Mouse (Mus musculus): ENCODE data around the gene Gpx5. TPM values are rescaled to one million over a fixed set of nuclear protein-coding genes. Genes with fewer than 3 reads are reported as not detected.
"Not testable (repeated sequence)": the region's sequence is repeated elsewhere in the genome, so short reads cannot be mapped to it uniquely, and the experiment has no call there.

Gene Gpx5
- total and polyA plus RNA-seq, 3 experiments, result 0.11 TPM; not detected in 2

DNA sequence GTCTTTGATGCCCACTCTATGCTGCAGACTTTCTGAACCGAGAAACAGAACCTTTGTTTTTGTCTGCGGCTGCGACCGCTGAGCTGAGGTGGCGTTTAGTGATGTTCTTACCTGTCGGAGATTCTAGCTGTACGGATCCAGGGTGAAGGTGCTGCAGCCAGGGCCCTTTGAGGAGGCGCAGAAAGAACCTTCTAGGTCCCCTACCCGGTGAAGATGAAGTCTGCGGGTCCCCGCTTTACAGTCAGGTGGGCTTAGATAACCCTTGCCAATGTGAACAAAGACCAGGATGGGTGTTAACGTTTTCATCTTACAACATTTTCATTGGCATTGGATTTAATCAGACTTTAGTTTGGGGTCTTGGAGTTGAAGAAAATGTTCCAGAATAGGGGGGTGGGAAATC, 39.0 kb downstream of the Gpx5 start:
- no peak for TF ChIP-seq CTCF (IDR thresholded peaks at IDR 0.05; ENCODE audit: low read depth, low read length)
- no peak for TF ChIP-seq GATA2 (IDR thresholded peaks at IDR 0.05; ENCODE audit: borderline replicate concordance, low read depth, low read length)
- Histone ChIP-seq H3K27me3 (ENCODE audit: insufficient read depth, low read length) (peaks cover 37% of the 10 kb centered on the region), H3K4me3 (ENCODE audit: low read depth, low read length) (peak overlapping the region; percentile 25; the same call in 1 of the 2 replicates), H3K4me1 (ENCODE audit: insufficient read depth, low read depth, low read length) (peaks cover 12% of the 10 kb centered on the region), H3K9me3 (replicated peaks) (no peaks in the 10 kb centered on the region), H3K36me3 (replicated peaks) (no peaks in the 10 kb centered on the region)
- no peak for DNase-seq (ENCODE audit: low spot score)
- ATAC-seq (ENCODE audit: extremely low read depth, insufficient number of reproducible peaks, low FRiP score, poor library complexity, severe bottlenecking), result no peak

DNA sequence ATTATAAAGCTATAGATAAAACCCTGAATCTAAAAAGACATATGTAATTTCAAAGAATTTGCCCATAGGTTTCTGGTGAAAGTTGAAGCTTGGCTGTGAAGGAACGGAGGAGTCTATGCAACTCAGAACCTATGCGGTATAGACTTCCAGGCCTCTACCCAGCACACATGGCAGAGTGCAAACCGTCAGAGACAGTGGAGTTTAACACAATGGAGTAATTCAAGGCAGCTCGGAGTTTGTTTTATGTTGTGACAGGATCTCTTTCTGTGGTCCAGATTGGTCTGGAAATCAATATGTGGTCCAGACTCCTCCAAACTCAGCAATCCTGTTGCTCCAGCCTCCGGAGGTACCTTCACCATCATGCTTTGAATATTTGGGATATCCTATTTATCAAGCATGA, 39.5 kb downstream of the Gpx5 start:
- no peak for TF ChIP-seq POLR2AphosphoS5 (IDR thresholded peaks at IDR 0.05; ENCODE audit: insufficient replicate concordance, low read depth, low read length)
- TF ChIP-seq CTCF (IDR thresholded peaks at IDR 0.05; ENCODE audit: low read depth, low read length), result no peak
- TF ChIP-seq GATA2 (IDR thresholded peaks at IDR 0.05; ENCODE audit: borderline replicate concordance, low read depth, low read length), result no peak
- no peaks in the 10 kb centered on the region for H3K9me3 ChIP-seq (replicated peaks)
- H3K4me3 ChIP-seq (ENCODE audit: low read depth, low read length), result no peak overlapping the region
- no peak for DNase-seq (ENCODE audit: low spot score)
- peaks cover 11% of the 10 kb centered on the region for H3K4me1 ChIP-seq (ENCODE audit: insufficient read depth, low read depth, low read length)
- peaks cover 35% of the 10 kb centered on the region for H3K27me3 ChIP-seq (ENCODE audit: insufficient read depth, low read length)
- ATAC-seq (ENCODE audit: extremely low read depth, insufficient number of reproducible peaks, low FRiP score, poor library complexity, severe bottlenecking), result no peak
- no peaks in the 10 kb centered on the region for H3K36me3 ChIP-seq (replicated peaks)

DNA sequence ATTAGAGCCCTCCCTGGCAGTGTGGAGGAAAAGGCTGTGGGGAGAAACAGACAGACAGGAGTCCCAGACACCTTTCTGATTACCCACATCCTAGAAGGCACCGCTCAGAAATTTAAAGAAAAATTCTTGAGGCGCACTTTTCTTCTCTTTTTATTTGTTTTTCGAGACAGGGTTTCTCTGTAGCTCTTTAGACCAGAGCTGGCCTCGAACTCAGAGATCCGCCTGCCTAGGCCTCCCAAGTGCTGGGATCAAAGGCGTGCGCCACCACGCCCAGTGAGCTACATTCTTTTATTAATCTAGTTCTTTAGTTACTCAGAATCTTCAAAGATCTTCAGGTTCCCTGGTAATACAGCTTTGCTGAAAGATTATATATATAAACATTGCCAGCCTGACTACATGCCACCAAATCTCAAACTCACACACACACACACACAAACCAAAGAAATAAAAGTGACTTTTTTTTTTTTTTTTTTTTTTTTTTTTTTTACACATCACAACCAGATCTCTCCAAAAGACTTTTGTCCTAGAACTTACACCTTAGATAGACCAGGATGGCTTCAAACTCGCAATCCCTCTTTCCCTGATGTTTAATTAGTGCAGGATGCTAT, 42.4 kb downstream of the Gpx5 start:
- peaks cover 6% of the 10 kb centered on the region for H3K4me1 ChIP-seq (ENCODE audit: insufficient read depth, low read depth, low read length)
- no peak overlapping the region for H3K4me3 ChIP-seq (ENCODE audit: low read depth, low read length)
- H3K27me3 ChIP-seq (ENCODE audit: insufficient read depth, low read length), result peaks cover 20% of the 10 kb centered on the region
- TF ChIP-seq TAL1 (conservative IDR thresholded peaks at IDR 0.05; ENCODE audit: low read depth, low read length), result no peak
- H3K36me3 ChIP-seq (replicated peaks), result no peaks in the 10 kb centered on the region
- DNase-seq (ENCODE audit: low spot score), result no peak
- no peak for ATAC-seq (ENCODE audit: extremely low read depth, insufficient number of reproducible peaks, low FRiP score, poor library complexity, severe bottlenecking)
- no peaks in the 10 kb centered on the region for H3K9me3 ChIP-seq (replicated peaks)

DNA sequence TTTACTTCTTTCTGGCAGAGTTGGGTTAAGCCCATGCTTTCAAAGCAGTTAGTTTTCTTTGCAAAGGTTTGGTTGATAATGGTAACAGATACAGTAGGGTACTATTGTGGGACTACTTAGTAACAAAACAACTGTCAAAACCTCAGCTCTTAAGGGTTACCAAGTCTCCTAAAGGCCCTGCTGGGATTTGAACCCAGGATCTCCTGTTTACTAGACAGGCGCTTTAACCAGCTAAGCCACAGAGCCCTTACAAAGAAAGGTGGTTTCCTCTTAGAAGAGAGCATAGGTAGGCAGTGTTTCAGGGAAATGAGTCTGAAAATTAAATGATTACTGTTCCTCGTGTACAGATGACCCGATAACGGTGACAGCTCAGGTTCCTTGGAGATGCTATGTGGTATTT, 43.5 kb downstream of the Gpx5 start:
- no peak for TF ChIP-seq POLR2AphosphoS5 (IDR thresholded peaks at IDR 0.05; ENCODE audit: insufficient replicate concordance, low read depth, low read length)
- TF ChIP-seq TAL1 (conservative IDR thresholded peaks at IDR 0.05; ENCODE audit: low read depth, low read length), result no peak
- TF ChIP-seq GATA1 (IDR thresholded peaks at IDR 0.05; ENCODE audit: borderline replicate concordance, low read length), result no peak
- TF ChIP-seq GATA2 (IDR thresholded peaks at IDR 0.05; ENCODE audit: borderline replicate concordance, low read depth, low read length), result no peak
- no peak for TF ChIP-seq CTCF (IDR thresholded peaks at IDR 0.05; ENCODE audit: low read depth, low read length)
- Histone ChIP-seq H3K9me3 (replicated peaks) (no peaks in the 10 kb centered on the region), H3K4me1 (ENCODE audit: insufficient read depth, low read depth, low read length) (peaks cover 6% of the 10 kb centered on the region), H3K4me3 (ENCODE audit: low read depth, low read length) (no peak overlapping the region), H3K36me3 (replicated peaks) (no peaks in the 10 kb centered on the region), H3K27me3 (ENCODE audit: insufficient read depth, low read length) (peaks cover 11% of the 10 kb centered on the region)
- ATAC-seq (ENCODE audit: extremely low read depth, insufficient number of reproducible peaks, low FRiP score, poor library complexity, severe bottlenecking) (no peak), DNase-seq (ENCODE audit: low spot score) (no peak)

DNA sequence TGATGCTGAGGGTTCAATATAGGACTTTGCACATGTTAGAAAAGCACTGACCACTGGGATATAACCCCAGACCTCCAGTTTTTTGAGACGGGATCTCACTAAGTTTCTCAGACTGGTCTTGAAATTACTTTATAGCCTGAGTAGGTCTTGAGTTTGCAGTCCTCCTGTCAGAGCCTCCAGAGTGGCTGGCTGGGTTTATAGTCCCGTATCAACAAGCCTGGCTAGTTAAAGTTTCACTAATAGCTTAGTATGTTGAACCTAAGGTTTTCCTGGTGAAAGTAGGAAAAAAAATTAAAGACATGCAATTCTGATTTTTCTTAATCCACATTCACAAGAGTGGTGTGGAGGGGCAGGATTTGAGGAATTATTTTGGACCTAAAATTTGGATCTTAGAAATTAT, 46.3 kb downstream of the Gpx5 start:
- Histone ChIP-seq H3K4me1 (ENCODE audit: insufficient read depth, low read depth, low read length) (peaks cover 7% of the 10 kb centered on the region; the same call in 1 of the 2 replicates), H3K9me3 (replicated peaks) (no peaks in the 10 kb centered on the region), H3K4me3 (ENCODE audit: low read depth, low read length) (no peak overlapping the region), H3K36me3 (replicated peaks) (no peaks in the 10 kb centered on the region), H3K27me3 (ENCODE audit: insufficient read depth, low read length) (peaks cover 10% of the 10 kb centered on the region)
- TF ChIP-seq POLR2AphosphoS5 (IDR thresholded peaks at IDR 0.05; ENCODE audit: insufficient replicate concordance, low read depth, low read length), result no peak
- TF ChIP-seq CTCF (IDR thresholded peaks at IDR 0.05; ENCODE audit: low read depth, low read length), result no peak
- no peak for TF ChIP-seq GATA1 (IDR thresholded peaks at IDR 0.05; ENCODE audit: borderline replicate concordance, low read length)
- no peak for TF ChIP-seq TAL1 (conservative IDR thresholded peaks at IDR 0.05; ENCODE audit: low read depth, low read length)
- TF ChIP-seq GATA2 (IDR thresholded peaks at IDR 0.05; ENCODE audit: borderline replicate concordance, low read depth, low read length), result no peak
- no peak for DNase-seq (ENCODE audit: low spot score)
- no peak for ATAC-seq (ENCODE audit: extremely low read depth, insufficient number of reproducible peaks, low FRiP score, poor library complexity, severe bottlenecking)

DNA sequence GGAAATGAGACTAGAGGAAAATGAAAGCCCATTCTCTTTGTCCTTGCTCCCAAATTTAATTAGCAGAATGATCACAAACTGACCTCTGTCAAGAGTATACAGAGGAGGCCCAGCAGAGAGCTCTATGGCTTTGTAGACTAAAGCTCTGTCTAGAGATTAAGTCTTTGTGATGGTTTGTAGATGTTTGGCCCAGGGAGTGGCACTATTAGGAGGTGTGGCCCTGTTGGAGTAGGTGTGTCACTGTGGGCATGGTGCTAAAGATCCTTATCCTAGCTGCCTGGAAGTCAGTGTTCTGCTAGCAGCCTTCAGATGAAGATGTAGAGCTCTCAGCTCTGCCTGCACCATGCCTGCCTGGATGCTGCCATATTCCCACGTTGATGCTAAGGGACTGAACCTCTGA, 47.6 kb downstream of the Gpx5 start:
- not testable (repeated sequence) for H3K4me3 ChIP-seq (ENCODE audit: low read depth, low read length); DNase-seq (ENCODE audit: low spot score); H3K9me3 ChIP-seq (replicated peaks); H3K36me3 ChIP-seq (replicated peaks); H3K27me3 ChIP-seq (ENCODE audit: insufficient read depth, low read length); ATAC-seq (ENCODE audit: extremely low read depth, insufficient number of reproducible peaks, low FRiP score, poor library complexity, severe bottlenecking)
- H3K4me1 ChIP-seq (ENCODE audit: insufficient read depth, low read depth, low read length), result peaks cover 10% of the 10 kb centered on the region; the same call in 1 of the 2 replicates

DNA sequence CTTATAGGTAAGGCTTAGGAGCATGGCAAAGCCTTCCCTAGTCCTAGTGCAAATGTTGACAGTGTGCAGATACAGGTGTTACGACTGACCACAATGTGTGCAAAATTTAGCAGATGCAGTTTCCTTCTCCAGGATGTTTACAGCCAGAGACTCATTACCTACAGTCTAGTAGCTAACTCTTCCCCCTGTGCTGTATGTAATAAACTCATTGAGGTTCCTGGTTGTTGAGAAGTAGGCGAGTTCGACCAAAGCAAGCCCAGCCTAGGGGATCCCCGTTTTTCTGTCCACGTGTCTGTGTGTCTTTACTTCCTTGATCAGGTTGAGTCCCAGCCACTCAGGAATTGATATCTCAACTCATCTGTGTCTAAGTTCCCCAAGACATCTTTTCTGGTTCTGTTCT, 48.4 kb downstream of the Gpx5 start:
- ATAC-seq (ENCODE audit: extremely low read depth, insufficient number of reproducible peaks, low FRiP score, poor library complexity, severe bottlenecking) (no peak), DNase-seq (ENCODE audit: low spot score) (no peak)
- Histone ChIP-seq H3K4me1 (ENCODE audit: insufficient read depth, low read depth, low read length) (peaks cover 10% of the 10 kb centered on the region; the same call in 1 of the 2 replicates), H3K4me3 (ENCODE audit: low read depth, low read length) (no peak overlapping the region), H3K9me3 (replicated peaks) (no peaks in the 10 kb centered on the region), H3K27me3 (ENCODE audit: insufficient read depth, low read length) (peaks cover 10% of the 10 kb centered on the region), H3K36me3 (replicated peaks) (no peaks in the 10 kb centered on the region)
- TF ChIP-seq GATA1 (IDR thresholded peaks at IDR 0.05; ENCODE audit: borderline replicate concordance, low read length) (no peak), GATA2 (IDR thresholded peaks at IDR 0.05; ENCODE audit: borderline replicate concordance, low read depth, low read length) (no peak), TAL1 (conservative IDR thresholded peaks at IDR 0.05; ENCODE audit: low read depth, low read length) (no peak), POLR2AphosphoS5 (IDR thresholded peaks at IDR 0.05; ENCODE audit: insufficient replicate concordance, low read depth, low read length) (no peak), CTCF (IDR thresholded peaks at IDR 0.05; ENCODE audit: low read depth, low read length) (no peak)
